ENCODE assay signal across 8 mouse cellular contexts in the genomic region with DNA sequence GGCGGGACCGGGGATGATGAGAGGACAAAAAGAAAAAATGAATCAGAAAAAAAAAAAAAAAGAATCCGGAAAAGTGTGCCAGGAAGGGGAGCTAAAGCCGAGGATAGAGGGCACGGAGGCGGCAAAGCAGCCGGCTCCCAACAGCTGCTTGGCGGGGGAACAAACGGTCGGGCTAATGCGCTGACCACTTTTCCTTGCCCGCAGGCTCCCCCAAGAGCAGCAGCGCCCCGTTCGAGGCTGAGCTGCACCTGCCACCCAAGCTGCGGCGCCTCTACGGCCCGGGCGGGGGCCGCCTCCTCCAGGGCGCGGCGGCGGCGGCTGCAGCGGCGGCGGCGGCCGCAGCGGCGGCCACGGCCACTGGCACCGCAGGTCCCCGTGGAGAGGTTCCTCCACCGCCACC. TPM values are rescaled to one million over a fixed set of nuclear protein-coding genes. Genes with fewer than 3 reads are reported as not detected.
DNase-seq lines count a peak whose midpoint lies in the region; ATAC-seq and TF ChIP-seq lines count a peak whose summit lies in the region.

No protein-coding gene starts in this region.

- peaks cover 12% of the 10 kb centered on the region; the same call in 1 of the 2 replicates for H3K4me1 ChIP-seq in lung, embryonic 15.5 days
- H3K4me1 ChIP-seq in lung, adult 2 months (ENCODE audit: control insufficient read depth, insufficient read depth, low read length), result no peaks in the 10 kb centered on the region
- H3K4me1 ChIP-seq in embryonic fibroblast, embryonic 13.5 days (ENCODE audit: control insufficient read depth, insufficient read depth, low read length), result no peaks in the 10 kb centered on the region
- H3K4me1 ChIP-seq in limb, embryonic 11.5 days (ENCODE audit: control insufficient read depth, insufficient read depth, low read length), result no peaks in the 10 kb centered on the region
- peaks cover 2% of the 10 kb centered on the region; the same call in 1 of the 2 replicates for H3K4me1 ChIP-seq in olfactory bulb, adult 2 months (ENCODE audit: control insufficient read depth, insufficient read depth, low read length)

- ATAC-seq in lung, embryonic 15.5 days (ENCODE audit: borderline replicate concordance, extremely low read depth, low FRiP score, low TSS enrichment), result no peak
- no peak for ATAC-seq in limb, embryonic 11.5 days (ENCODE audit: insufficient number of reproducible peaks, low FRiP score, low TSS enrichment, low read depth)
- no peak for ATAC-seq in frontal cortex, adult (ENCODE audit: low TSS enrichment)

- H3K27me3 ChIP-seq in lung, embryonic 15.5 days, result peaks cover 93% of the 10 kb centered on the region
- peaks cover 78% of the 10 kb centered on the region for H3K27me3 ChIP-seq in limb, embryonic 11.5 days (ENCODE audit: control insufficient read depth, insufficient read depth, low read length)

- TF ChIP-seq POLR2A in lung, adult 2 months (IDR thresholded peaks at IDR 0.05; ENCODE audit: borderline replicate concordance, extremely low read depth, low read depth, low read length), result no peak
- TF ChIP-seq POLR2A in embryonic fibroblast, embryonic 13.5 days (IDR thresholded peaks at IDR 0.05; ENCODE audit: low read depth, low read length), result no peak
- TF ChIP-seq POLR2A in olfactory bulb, adult 2 months (IDR thresholded peaks at IDR 0.05; ENCODE audit: insufficient read depth, low read depth, low read length), result no peak

- no peaks in the 10 kb centered on the region for H3K9me3 ChIP-seq in lung, embryonic 15.5 days
- H3K9me3 ChIP-seq in limb, embryonic 11.5 days (ENCODE audit: control insufficient read depth, low read length), result no peaks in the 10 kb centered on the region

- H3K4me2 ChIP-seq in lung, embryonic 15.5 days, result peak overlapping the region; percentile 56
- H3K4me2 ChIP-seq in limb, embryonic 11.5 days (ENCODE audit: low read depth, severe bottlenecking), result peak overlapping the region; percentile 41

- WGBS in lung, embryonic 15.5 days, result 28% methylated on average over 10 of the region's 37 CpGs
- WGBS in lung, adult 2 months, result 28% methylated on average over 36 of the region's 37 CpGs
- 20% methylated on average over 18 of the region's 37 CpGs for WGBS in limb, embryonic 11.5 days
- 24% methylated on average over 37 of the region's 37 CpGs for WGBS in olfactory bulb, adult 2 months

- no peak overlapping the region for H3K27ac ChIP-seq in lung, embryonic 15.5 days
- no peak overlapping the region for H3K27ac ChIP-seq in embryonic fibroblast, embryonic 13.5 days (ENCODE audit: insufficient read depth, low read length)
- H3K27ac ChIP-seq in limb, embryonic 11.5 days (replicated peaks; ENCODE audit: low read depth, low read length), result no peak overlapping the region
- H3K27ac ChIP-seq in olfactory bulb, adult 2 months (ENCODE audit: insufficient read depth, low read depth, low read length), result peak overlapping the region; percentile 92

- no peak for DNase-seq in lung, adult 2 months
- peak; percentile 25 for DNase-seq in limb, embryonic 11.5 days (ENCODE audit: low spot score)
- DNase-seq in cerebellum, postnatal 4 days (ENCODE audit: low spot score in 2 of 2), result no peak
- no peak for DNase-seq in cerebellum, adult 9-10 months

- H3K9ac ChIP-seq in lung, embryonic 15.5 days, result no peak overlapping the region
- no peak overlapping the region for H3K9ac ChIP-seq in limb, embryonic 11.5 days (ENCODE audit: low read length)

- peak overlapping the region; percentile 28 for H3K4me3 ChIP-seq in lung, embryonic 15.5 days
- H3K4me3 ChIP-seq in lung, adult 2 months (replicated peaks; ENCODE audit: extremely low read depth, low read depth, low read length), result no peak overlapping the region
- 0 out of 2 replicates have a peak overlapping the region, but pooled peaks have one; percentile 21 for H3K4me3 ChIP-seq in embryonic fibroblast, embryonic 13.5 days (ENCODE audit: insufficient read depth, low read length)
- H3K4me3 ChIP-seq in limb, embryonic 11.5 days (ENCODE audit: low read depth, low read length), result peak overlapping the region; percentile 20
- H3K4me3 ChIP-seq in olfactory bulb, adult 2 months (ENCODE audit: insufficient read depth, low read depth, low read length), result peak overlapping the region; percentile 86

- no peaks in the 10 kb centered on the region for H3K36me3 ChIP-seq in lung, embryonic 15.5 days
- H3K36me3 ChIP-seq in limb, embryonic 11.5 days (ENCODE audit: control insufficient read depth, insufficient read depth, low read length), result no peaks in the 10 kb centered on the region

- no peak for TF ChIP-seq CTCF in lung, adult 2 months (IDR thresholded peaks at IDR 0.05; ENCODE audit: insufficient read depth, low read length)
- TF ChIP-seq CTCF in embryonic fibroblast, embryonic 13.5 days (IDR thresholded peaks at IDR 0.05; ENCODE audit: borderline replicate concordance, insufficient read depth, low read length), result no peak
- TF ChIP-seq CTCF in olfactory bulb, adult 2 months (IDR thresholded peaks at IDR 0.05; ENCODE audit: insufficient read depth, low read depth, low read length), result no peak

RNA-seq across cellular contexts. Expression of a gene that starts 2.1 kb away (rescaled TPM):
- polyA plus RNA-seq in lung, embryonic 15.5 days (2015; fragmentation: Nextera tagmentation; extraction: Ambion mirVana), result not detected in 2 replicates
- polyA plus RNA-seq in lung, adult 2 months (2012; rRNA removed), result 0.05 TPM in 1 of 2 replicates, not detected in the other
- polyA plus RNA-seq in embryonic fibroblast, embryonic 13.5 days (2011; ENCODE audit: insufficient read length, low read depth, missing spikeins), result not detected in 2 replicates
- polyA plus RNA-seq in limb, embryonic 11.5 days (2014; fragmentation: Nextera tagmentation; extraction: Ambion mirVana), result 0.17 and 0.21 TPM in 2 replicates
- polyA plus RNA-seq in olfactory bulb, adult 2 months (2012; ENCODE audit: insufficient read depth, insufficient read length, low replicate concordance, missing spikeins), result not detected in 2 replicates
